Mouse (Mus musculus) frontal cortex, adult (tissue): ENCODE measurements around the gene Bysl.

Source experiments
- ATAC-seq: cut with Nextera tagmentation; 2 replicates; pipeline ENCODE4 v1.9.2; 2017; ENCODE audit warnings: mild to moderate bottlenecking, moderate library complexity, mixed read lengths; ENCODE audit not compliant: low TSS enrichment

The Bysl gene

DNA sequence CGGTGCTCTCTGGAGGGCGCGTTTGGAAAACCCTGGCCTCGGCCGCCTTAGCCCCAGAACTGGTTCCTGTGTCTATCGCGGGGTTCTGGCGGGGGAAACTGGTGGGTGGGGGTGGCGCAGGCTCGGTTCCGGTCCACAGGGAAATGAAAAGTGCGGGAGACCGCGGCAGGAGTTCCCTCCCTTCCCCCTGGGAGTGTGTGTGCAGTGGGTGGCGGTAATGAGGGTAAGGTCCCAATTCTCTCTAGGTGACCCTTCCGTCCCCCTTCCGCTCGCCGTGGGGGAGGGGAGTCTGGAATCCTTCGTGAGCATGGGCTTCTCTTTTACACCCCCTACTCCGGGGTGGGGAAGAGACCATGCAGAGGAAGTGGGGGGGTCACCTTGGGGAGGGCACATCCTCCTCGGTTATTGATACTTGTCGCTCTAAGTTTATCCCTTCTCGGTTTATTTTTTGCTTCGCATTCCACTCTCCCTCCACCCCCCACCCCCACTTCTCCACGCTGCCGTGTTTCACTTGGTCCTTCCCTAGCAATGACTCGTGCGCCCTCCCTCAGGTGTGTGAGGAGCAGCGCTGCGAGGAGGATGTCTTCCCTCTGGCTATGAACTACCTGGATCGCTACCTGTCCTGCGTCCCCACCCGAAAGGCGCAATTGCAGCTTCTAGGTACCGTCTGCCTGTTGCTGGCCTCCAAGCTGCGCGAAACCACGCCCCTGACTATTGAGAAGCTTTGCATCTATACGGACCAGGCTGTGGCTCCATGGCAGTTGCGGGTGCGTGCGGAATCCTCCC is 16.9 kb downstream of the Bysl start:
- ATAC-seq = 0 out of 2 replicates have a peak, but pooled peaks have one; percentile 10

- no peak; the same call in 1 of the 2 replicates for ATAC-seq
Observed at GRCm38 (mm10) chr17:47593854-47594182, 17.5 kb downstream of the Bysl start.

DNA sequence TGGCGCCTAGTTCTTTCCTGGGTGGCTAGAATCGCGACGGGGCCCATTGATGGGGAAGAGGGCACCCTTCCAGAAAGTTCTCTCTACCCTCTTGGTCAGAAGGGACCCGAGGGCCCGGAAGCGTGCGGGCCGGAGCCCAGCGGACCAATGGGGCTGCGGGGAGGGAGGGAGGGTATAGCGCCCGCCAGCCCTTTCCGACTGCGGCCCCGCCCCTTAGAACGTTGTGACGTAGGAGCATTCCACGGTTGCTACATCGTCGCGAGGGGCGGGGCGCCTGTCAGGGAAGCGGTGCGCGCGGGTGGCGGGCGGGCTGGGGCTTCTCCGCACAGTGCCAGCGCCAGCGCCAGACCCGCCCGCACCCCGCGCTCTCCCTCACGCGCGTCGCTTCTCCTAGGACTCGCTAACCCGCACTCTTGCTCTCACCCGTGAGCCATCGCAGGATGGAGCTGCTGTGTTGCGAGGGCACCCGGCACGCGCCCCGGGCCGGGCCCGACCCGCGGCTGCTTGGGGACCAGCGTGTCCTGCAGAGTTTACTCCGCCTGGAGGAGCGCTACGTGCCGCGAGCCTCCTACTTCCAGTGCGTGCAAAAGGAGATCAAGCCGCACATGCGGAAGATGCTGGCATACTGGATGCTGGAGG is 18.0 kb downstream of the Bysl start:
- ATAC-seq = peak; percentile 87

GRCm38 (mm10) chr17:47591073-47591472 is 20.2 kb downstream of the Bysl start:
- no peak for ATAC-seq

DNA sequence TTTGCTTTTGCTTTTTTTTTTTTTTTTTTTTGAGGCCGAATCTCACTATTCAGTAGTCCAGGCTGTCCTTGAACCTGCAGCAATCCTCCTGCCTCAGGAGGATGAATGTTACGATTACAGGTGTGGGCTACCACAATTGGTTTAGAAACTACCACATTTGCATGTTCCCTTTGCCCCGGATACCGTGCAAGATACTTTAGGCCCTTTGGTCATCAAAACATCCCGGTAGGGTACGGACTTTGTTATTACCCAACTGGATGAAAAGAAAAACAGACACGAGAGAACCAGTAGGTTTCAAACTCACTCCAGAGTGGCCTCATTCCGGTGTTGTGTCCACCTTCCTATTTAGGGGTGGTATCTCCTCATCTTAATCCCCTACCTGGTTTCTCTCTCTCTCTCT is 22.8 kb downstream of the Bysl start:
- ATAC-seq = no peak

- no peak for ATAC-seq
Observed at GRCm38 (mm10) chr17:47580962-47581361, 30.3 kb downstream of the Bysl start.

GRCm38 (mm10) chr17:47578655-47579054 is 32.6 kb downstream of the Bysl start:
- ATAC-seq = no peak

DNA sequence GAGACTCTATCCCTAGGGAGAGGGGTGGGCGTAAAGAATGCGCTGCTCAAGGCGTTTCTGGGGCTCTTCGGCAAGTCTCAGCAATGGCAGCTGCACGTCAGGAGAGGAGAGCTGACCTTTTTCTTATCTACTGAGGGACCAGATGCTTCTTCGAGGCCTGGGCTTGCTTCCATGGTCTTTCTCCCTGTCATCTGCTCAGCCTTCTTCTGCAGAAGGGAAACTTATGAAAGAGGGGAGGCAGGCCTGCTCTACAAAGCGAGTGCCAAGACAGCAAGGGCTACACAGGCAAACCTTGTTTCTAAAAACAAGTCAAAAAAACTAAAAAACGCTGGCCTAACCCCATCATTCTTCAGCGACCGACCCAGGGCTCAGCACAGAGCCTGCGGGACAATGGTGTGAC is 36.5 kb downstream of the Bysl start:
- no peak for ATAC-seq

DNA sequence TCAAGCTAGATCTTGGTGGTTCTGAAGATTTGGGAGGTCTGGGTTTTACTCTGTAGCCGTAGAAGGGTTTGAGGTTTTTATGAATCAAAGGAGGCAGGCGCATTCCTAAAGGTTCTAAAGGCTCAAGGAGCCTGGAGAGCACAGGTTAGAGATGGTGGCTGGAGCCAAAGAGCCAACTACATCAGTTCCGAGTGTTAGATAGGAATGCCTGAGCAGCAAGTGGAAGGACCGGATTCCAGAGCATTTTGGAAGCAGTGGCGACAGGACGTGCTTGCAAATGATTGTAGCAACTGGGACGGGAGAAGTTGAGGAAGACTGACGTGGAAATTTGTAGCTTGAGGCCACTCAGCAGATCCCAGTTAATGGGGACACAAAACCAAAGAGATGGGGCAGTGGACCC is 37.3 kb downstream of the Bysl start:
- no peak for ATAC-seq

- no peak for ATAC-seq
Observed at GRCm38 (mm10) chr17:47572436-47572835, 38.9 kb downstream of the Bysl start.

- ATAC-seq = no peak
Observed at GRCm38 (mm10) chr17:47571621-47572020, 39.7 kb downstream of the Bysl start.

DNA sequence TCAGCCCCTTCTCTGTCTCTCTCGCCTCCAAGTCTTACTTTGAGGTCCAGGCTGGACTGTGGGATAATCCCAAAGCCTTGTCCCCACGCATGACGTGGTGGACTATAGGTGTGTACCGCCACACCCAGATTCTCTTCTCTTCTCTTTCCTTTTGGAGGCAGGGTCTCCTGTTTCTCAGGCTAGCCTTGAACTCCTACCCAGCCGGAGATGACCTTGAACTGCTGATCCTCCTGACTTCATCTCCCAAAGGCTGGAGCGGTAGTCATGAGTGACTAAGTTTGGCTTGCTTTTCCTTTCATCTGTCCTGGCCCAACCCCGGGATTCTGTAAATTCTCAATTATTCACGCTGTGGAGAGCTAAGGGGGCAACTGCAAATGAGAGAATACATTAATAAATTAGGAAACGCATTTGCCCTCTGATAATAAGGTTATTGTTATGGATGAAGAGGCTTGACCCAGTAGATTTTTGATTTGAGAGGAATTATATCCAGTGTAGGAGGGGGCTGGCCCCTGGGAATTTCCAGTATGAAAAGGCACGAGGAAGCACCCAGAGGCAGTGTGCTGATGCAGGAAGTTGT is 42.3 kb downstream of the Bysl start:
- no peak for ATAC-seq

GRCm38 (mm10) chr17:47568389-47568788 is 42.9 kb downstream of the Bysl start:
- ATAC-seq = no peak

DNA sequence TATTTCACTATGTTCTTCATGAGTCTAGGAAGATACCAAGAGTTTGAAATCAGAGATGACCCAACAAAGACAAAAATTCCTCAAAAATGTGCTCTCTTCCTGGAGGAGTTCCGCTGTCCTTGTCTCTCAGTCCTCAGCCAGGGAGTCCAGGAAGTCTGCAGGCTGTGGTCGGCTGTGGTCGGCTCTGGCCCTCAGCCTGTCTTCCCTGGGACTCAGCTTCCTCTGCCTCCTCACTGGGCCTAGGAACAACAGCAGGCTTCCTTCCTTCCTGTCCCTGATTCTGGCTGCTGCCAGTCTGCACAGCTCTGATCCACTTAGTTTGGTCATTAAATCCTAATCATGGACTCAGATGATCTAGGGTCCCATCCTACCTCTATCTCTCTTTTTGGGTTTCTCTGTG is 44.0 kb downstream of the Bysl start:
- ATAC-seq = no peak

- no peak for ATAC-seq
Observed at GRCm38 (mm10) chr17:47566133-47566532, 45.2 kb downstream of the Bysl start.

DNA sequence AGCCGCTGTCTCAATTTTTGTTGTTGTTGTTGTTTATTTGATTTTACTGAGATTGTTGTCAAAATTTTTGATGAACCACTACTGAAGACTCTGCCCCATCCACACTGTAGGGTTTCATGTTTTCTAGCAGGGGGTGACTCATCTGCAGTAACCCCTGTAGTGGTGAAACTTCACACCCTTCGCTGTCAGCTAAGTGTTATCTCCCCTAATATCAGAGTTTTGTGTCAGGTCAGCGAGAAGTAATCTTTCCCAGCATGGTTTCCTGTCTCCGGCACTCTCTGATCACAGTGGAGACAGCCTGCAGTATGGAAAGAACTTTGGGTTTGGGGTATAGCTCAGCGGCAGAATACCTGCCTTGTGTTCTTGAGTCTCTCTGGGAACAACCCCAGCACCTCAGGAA is 46.7 kb downstream of the Bysl start:
- no peak for ATAC-seq

GRCm38 (mm10) chr17:47562875-47563274 is 48.4 kb downstream of the Bysl start:
- no peak for ATAC-seq

DNA sequence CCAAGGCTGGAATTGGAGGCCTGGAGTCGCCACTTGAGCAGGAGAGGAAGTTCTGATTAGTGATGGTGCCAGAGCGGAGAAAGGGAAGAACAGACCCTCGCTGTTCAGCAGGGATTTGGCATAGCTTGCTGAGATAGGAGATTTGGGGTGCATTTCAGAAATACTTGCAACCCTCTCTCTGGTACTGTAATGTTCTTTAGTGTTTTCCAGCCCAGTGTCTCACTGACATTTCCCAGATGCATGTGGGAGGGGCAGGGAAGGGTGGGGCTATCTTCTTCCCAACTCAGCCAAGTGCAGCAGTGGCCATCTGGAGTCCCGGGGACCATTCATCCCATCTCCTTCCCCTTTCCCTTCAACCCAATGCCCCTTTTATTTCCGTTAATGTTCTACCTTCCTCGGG is 51.6 kb downstream of the Bysl start:
- no peak for ATAC-seq

- ATAC-seq = no peak
Observed at GRCm38 (mm10) chr17:47557179-47557578, 54.1 kb downstream of the Bysl start.

DNA sequence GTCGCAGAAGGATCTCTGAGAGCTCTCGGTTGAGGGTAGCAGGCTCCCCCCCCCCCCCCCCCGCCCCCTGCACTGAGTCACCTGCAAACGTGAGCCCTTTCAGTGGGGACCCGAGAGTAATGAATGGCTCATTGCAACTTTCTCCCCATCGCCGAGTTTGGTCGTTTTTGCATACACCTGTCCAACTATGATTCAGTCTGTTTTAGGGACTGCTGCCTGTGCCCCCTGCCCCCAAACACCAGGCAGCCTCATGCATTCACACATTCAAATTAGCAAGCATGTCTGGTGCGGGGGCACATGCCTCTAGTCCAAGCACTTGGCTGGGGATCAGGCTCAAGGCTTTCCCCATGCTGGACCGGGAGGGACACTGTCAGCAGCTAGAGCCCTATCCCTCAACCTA is 56.7 kb downstream of the Bysl start:
- no peak for ATAC-seq

GRCm38 (mm10) chr17:47552994-47553393 is 58.3 kb downstream of the Bysl start:
- no peak for ATAC-seq

GRCm38 (mm10) chr17:47551049-47551448 is 60.2 kb downstream of the Bysl start:
- no peak for ATAC-seq
